Mouse (Mus musculus): ENCODE measurements at regions not wholly inside any gene's neighbourhood (a gene's known extent, or its start where the extent isn't known, plus 50 kb on each side); places are given as distances from the start of the nearest gene placed in this dataset.

DNA sequence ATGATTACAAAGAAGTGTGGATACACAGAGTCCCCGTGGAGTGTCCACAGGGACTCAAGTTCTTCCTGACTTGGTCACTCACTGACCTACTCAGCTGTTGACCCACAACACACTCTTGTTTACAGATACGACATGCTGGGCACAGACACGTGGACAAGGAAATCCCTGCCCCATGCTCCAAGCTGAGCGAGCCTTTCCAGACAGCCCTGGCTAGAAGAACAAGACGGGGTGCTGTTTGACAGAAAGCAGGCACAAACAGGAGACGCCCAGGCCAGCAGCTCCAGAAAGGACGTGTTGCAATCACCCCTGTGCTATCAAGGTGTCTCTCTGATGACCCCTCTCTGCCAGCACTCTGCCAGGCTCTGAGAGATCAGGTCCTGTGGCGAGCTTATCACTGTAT, 112.6 kb upstream of the Gm14444 start:
- DNase-seq = no peak

- DNase-seq = no peak
These were observed 109.9 kb upstream of the Gm14444 start for GRCm38 (mm10) chr2:174899940-174900670.

GRCm38 (mm10) chr2:174900671-174900991, 109.4 kb upstream of the Gm14444 start:
- peak; percentile 25 for DNase-seq

- no peak for DNase-seq
These were observed 108.2 kb upstream of the Gm14444 start for GRCm38 (mm10) chr2:174901801-174902200.

DNA sequence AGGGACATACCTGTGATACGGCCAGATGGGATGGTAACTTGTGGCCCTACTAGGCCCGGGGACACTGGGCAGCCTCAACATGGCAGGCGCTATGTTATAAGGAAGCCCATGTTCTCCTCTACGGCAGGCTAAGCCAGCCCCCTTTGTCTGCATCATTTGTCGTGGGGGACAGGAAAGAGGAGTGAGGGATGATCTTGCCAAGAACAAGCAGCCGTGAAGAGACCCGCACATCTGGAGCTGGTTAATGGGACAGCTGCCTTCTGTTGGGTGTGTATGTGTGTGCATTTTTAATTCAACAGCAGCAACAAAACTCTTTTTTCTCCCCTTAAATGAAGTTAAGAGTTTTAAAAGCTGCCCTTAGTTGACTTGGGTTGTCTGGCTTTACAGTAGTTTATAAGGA, 106.4 kb upstream of the Gm14444 start:
- no peak for DNase-seq

DNA sequence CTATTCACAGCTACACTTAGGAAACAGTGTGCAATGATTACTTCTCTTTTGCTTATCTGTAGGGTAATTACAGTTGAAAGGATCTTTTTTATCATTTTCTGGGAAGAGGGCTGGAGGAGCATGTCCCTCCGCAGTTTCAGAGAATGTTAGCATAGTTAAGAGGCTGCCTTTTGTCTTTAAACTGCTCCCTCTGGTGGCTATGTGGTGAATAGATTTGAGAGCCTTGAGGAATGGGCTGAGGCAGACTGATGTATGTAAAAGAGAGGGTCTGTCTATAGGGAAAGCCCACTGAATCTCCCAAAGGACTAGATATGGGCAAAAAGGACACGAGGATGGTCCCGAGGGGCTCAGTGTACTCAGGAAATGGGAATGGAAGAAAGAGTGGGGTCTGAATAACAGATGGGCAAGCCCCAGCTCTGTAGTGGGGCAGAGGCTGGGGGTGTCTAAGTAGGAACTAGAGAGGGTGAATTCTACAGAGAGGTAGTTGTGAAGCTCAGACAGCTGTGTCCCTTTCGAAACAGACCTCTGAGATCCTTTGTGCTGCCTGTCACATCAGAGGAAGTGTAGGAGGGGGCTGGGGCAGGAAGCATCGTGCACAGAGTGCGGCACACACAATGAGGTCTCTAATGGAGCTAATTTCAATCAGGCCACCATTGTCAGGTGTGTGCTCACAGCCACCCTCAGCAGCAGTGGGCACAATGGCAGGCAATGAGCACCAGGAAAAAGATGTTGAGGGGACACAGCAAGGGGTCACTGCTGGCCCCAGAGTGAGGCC, 104.0 kb upstream of the Gm14444 start:
- DNase-seq = no peak

- DNase-seq = no peak
These were observed 92.7 kb upstream of the Gm14444 start for GRCm38 (mm10) chr2:174917146-174917905.

DNA sequence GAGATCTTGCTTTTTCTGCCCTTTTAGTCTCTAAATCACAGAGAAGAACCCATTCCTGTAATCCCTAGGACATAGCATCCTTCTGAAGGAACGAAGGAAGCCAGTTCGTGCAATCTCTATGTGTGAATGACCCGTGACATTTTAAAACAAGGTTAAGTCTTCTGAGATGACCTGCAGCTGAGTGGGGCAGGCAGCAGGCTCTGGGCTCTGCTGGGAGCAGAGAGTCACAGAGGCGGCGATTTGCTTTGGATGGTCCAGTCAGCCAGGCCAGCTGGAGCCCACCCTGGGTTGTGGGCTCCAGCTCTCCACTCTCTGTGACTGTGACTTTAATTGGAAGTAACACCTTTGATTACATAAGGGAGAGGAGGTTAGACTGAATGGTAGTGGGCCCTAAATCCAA, 92.1 kb upstream of the Gm14444 start:
- DNase-seq = no peak

GRCm38 (mm10) chr2:174922208-174922607, 87.8 kb upstream of the Gm14444 start:
- no peak for DNase-seq

DNA sequence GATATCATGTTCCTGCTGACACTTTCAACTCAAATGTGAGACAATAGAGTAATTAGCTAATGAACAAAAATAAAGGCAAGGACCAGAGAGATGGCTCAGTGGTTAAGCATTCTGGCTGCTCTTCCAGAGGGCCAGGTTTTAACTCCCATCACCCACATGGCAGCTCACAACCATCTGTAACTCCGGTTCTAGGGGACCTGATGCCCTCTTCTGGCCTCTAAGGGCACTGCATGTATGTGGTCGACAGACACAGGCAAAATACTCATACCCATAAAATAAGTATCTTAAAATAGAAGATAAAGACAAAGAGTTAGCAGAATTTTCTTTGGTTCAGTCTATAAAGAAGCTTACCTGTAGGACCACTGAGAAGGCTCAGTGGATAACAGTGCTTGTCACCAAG, 80.3 kb upstream of the Gm14444 start:
- no peak for DNase-seq

- peak; percentile 71 for DNase-seq
These were observed 77.7 kb upstream of the Gm14444 start for GRCm38 (mm10) chr2:174932137-174933012.

GRCm38 (mm10) chr2:174933013-174933353, 77.1 kb upstream of the Gm14444 start:
- DNase-seq = no peak

- peak; percentile 6 for DNase-seq
These were observed 73.4 kb upstream of the Gm14444 start for GRCm38 (mm10) chr2:174936665-174937064.

DNA sequence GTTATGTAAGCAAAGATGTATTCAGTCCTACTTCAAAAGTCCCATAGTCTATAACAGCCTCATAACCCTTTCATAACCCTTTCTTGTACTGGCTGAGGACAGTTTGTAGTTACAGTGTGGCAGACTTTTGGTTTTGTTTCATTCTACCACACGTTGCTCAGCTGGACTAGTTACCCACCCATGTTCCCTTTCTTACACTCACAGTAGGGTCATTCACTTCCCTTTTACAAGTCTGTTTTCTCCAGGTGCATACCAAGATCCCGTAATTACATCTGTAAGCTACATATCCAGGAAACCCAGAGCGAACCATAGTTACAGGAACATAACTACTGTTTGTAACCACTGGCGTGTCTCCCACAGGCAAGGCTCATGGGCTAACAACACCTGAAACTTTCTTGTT, 72.1 kb upstream of the Gm14444 start:
- DNase-seq = no peak

DNA sequence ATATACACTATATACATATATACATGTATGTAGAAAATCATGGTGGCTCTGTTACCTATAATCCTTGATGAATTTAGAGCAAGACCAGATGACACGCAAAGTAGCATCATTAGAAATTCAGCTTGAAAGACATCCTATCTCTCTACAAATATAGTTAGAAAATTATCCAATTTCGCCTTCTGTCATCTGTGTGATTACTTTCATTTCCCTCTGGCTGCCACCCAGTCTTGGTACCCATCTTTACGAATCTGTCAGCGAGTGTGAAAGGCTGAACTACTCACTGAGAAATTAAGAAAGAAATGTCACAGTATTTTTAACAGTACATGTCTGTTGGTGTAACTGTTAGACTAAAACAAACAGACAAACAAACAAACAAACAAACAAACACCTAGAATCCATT, 67.8 kb upstream of the Gm14444 start:
- DNase-seq = no peak

DNA sequence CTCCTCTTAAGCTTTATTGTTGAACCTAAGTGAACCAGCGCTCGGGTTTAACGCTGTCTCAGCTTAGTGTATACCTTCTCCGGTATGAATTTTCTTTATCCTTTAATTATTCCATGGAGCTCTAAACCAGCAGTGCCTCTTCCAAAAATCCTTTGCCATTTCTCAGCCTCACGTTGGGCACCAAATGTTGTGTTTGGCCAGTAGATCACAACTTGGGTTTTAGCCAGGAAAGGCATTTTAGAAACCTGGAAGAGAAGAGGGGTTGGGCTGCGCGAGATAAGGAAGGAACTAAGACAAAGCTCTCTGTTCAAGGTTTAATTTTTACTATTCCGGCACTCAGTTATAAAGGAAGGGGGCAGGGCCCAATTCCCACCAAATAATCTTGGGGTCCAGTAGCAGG, 61.9 kb upstream of the Gm14444 start:
- DNase-seq = no peak
